Mouse (Mus musculus): ENCODE results near the gene Vasp. TPM values are rescaled to one million over a fixed set of nuclear protein-coding genes. Genes with fewer than 3 reads are reported as not detected.

Gene Vasp
- polyA plus RNA-seq, 1 experiment from 2014 or later, result 61.1 TPM

- DNase-seq (ENCODE audit: low spot score), result peak; percentile 98
- H3K4me3 ChIP-seq, result peak overlapping the region; percentile 82
- H3K4me1 ChIP-seq, result peaks cover 46% of the 10 kb centered on the region
- no peaks in the 10 kb centered on the region for H3K36me3 ChIP-seq (replicated peaks)
- H3K27ac ChIP-seq (replicated peaks), result peak overlapping the region; percentile 63; the same call in 1 of the 2 replicates
- no peaks in the 10 kb centered on the region for H3K9me3 ChIP-seq
- H3K27me3 ChIP-seq (replicated peaks; ENCODE audit: low read depth, poor library complexity, severe bottlenecking), result peaks cover 64% of the 10 kb centered on the region
- under 1% methylated on average over 58 of the region's 58 CpGs for WGBS
Observed at GRCm38 (mm10) chr7:19308454-19309277, 37.0 kb upstream of the Vasp start.

GRCm38 (mm10) chr7:19307739-19308453 is 36.3 kb upstream of the Vasp start:
- peak overlapping the region; percentile 63; the same call in 1 of the 2 replicates for H3K27ac ChIP-seq (replicated peaks)
- H3K4me1 ChIP-seq, result peaks cover 50% of the 10 kb centered on the region
- peak overlapping the region; percentile 82 for H3K4me3 ChIP-seq
- no peaks in the 10 kb centered on the region for H3K36me3 ChIP-seq (replicated peaks)
- 2% methylated on average over 18 of the region's 18 CpGs for WGBS
- peak; percentile 73 for DNase-seq (ENCODE audit: low spot score)
- H3K27me3 ChIP-seq (replicated peaks; ENCODE audit: low read depth, poor library complexity, severe bottlenecking), result peaks cover 65% of the 10 kb centered on the region
- no peaks in the 10 kb centered on the region for H3K9me3 ChIP-seq

- 66% methylated on average over 25 of the region's 25 CpGs for WGBS
- H3K27ac ChIP-seq (replicated peaks), result no peak overlapping the region
- H3K4me1 ChIP-seq, result peaks cover 52% of the 10 kb centered on the region
- peaks cover 72% of the 10 kb centered on the region for H3K27me3 ChIP-seq (replicated peaks; ENCODE audit: low read depth, poor library complexity, severe bottlenecking)
- H3K36me3 ChIP-seq (replicated peaks), result no peaks in the 10 kb centered on the region
- no peaks in the 10 kb centered on the region for H3K9me3 ChIP-seq
- peak overlapping the region; percentile 82 for H3K4me3 ChIP-seq
- no peak for DNase-seq (ENCODE audit: low spot score)
Observed at GRCm38 (mm10) chr7:19306819-19307738, 35.5 kb upstream of the Vasp start.

GRCm38 (mm10) chr7:19305796-19306765 is 34.5 kb upstream of the Vasp start:
- no peaks in the 10 kb centered on the region for H3K9me3 ChIP-seq
- no peaks in the 10 kb centered on the region for H3K36me3 ChIP-seq (replicated peaks)
- no peak overlapping the region; the same call in 1 of the 2 replicates for H3K4me3 ChIP-seq
- 48% methylated on average over 16 of the region's 16 CpGs for WGBS
- H3K27ac ChIP-seq (replicated peaks), result no peak overlapping the region
- no peak for DNase-seq (ENCODE audit: low spot score)
- peaks cover 61% of the 10 kb centered on the region for H3K4me1 ChIP-seq
- peaks cover 76% of the 10 kb centered on the region for H3K27me3 ChIP-seq (replicated peaks; ENCODE audit: low read depth, poor library complexity, severe bottlenecking)

GRCm38 (mm10) chr7:19305413-19305735 is 33.8 kb upstream of the Vasp start:
- WGBS, result 12% methylated on average over 6 of the region's 6 CpGs
- Histone ChIP-seq H3K36me3 (replicated peaks) (no peaks in the 10 kb centered on the region), H3K9me3 (no peaks in the 10 kb centered on the region), H3K27ac (replicated peaks) (no peak overlapping the region), H3K4me3 (peak overlapping the region; percentile 52), H3K27me3 (replicated peaks; ENCODE audit: low read depth, poor library complexity, severe bottlenecking) (peaks cover 76% of the 10 kb centered on the region), H3K4me1 (peaks cover 61% of the 10 kb centered on the region)
- no peak for DNase-seq (ENCODE audit: low spot score)

- Histone ChIP-seq H3K27me3 (replicated peaks; ENCODE audit: low read depth, poor library complexity, severe bottlenecking) (peaks cover 76% of the 10 kb centered on the region), H3K27ac (replicated peaks) (no peak overlapping the region), H3K36me3 (replicated peaks) (no peaks in the 10 kb centered on the region), H3K4me1 (peaks cover 56% of the 10 kb centered on the region), H3K4me3 (peak overlapping the region; percentile 52), H3K9me3 (no peaks in the 10 kb centered on the region)
- WGBS, result 3% methylated on average over 47 of the region's 48 CpGs
- DNase-seq (ENCODE audit: low spot score), result peak; percentile 35
Observed at GRCm38 (mm10) chr7:19304501-19305412, 33.1 kb upstream of the Vasp start.

GRCm38 (mm10) chr7:19303770-19304169 is 32.2 kb upstream of the Vasp start:
- DNase-seq (ENCODE audit: low spot score), result peak; percentile 90
- H3K36me3 ChIP-seq (replicated peaks), result no peaks in the 10 kb centered on the region
- H3K27me3 ChIP-seq (replicated peaks; ENCODE audit: low read depth, poor library complexity, severe bottlenecking), result peaks cover 67% of the 10 kb centered on the region
- peaks cover 48% of the 10 kb centered on the region for H3K4me1 ChIP-seq
- WGBS, result under 1% methylated on average over 16 of the region's 16 CpGs
- H3K9me3 ChIP-seq, result no peaks in the 10 kb centered on the region
- peak overlapping the region; percentile 52 for H3K4me3 ChIP-seq
- H3K27ac ChIP-seq (replicated peaks), result no peak overlapping the region

GRCm38 (mm10) chr7:19303046-19303305 is 31.4 kb upstream of the Vasp start:
- peaks cover 67% of the 10 kb centered on the region for H3K27me3 ChIP-seq (replicated peaks; ENCODE audit: low read depth, poor library complexity, severe bottlenecking)
- WGBS, result 76% methylated on average over 12 of the region's 12 CpGs
- no peak overlapping the region for H3K4me3 ChIP-seq
- no peak overlapping the region for H3K27ac ChIP-seq (replicated peaks)
- H3K9me3 ChIP-seq, result no peaks in the 10 kb centered on the region
- no peaks in the 10 kb centered on the region for H3K36me3 ChIP-seq (replicated peaks)
- no peak for DNase-seq (ENCODE audit: low spot score)
- peaks cover 41% of the 10 kb centered on the region for H3K4me1 ChIP-seq

- no peak for DNase-seq (ENCODE audit: low spot score)
- Histone ChIP-seq H3K36me3 (replicated peaks) (no peaks in the 10 kb centered on the region), H3K4me1 (peaks cover 36% of the 10 kb centered on the region), H3K27me3 (replicated peaks; ENCODE audit: low read depth, poor library complexity, severe bottlenecking) (peaks cover 63% of the 10 kb centered on the region), H3K4me3 (peak overlapping the region; percentile 56; the same call in 1 of the 2 replicates), H3K9me3 (no peaks in the 10 kb centered on the region), H3K27ac (replicated peaks) (no peak overlapping the region)
- 51% methylated on average over 13 of the region's 13 CpGs for WGBS
Observed at GRCm38 (mm10) chr7:19302264-19303045, 30.8 kb upstream of the Vasp start.

GRCm38 (mm10) chr7:19301461-19302263 is 30.0 kb upstream of the Vasp start:
- Histone ChIP-seq H3K36me3 (replicated peaks) (no peaks in the 10 kb centered on the region), H3K4me3 (peak overlapping the region; percentile 56), H3K9me3 (no peaks in the 10 kb centered on the region), H3K27ac (replicated peaks) (no peak overlapping the region), H3K27me3 (replicated peaks; ENCODE audit: low read depth, poor library complexity, severe bottlenecking) (peaks cover 55% of the 10 kb centered on the region), H3K4me1 (peaks cover 35% of the 10 kb centered on the region)
- WGBS, result 11% methylated on average over 16 of the region's 16 CpGs
- DNase-seq (ENCODE audit: low spot score), result no peak

All from embryonic facial prominence, embryonic 10.5 days (tissue).